Mouse (Mus musculus) liver, adult 2 months (tissue): ENCODE measurements around the gene 6430531B16Rik. TPM values are rescaled to one million over a fixed set of nuclear protein-coding genes. Genes with fewer than 3 reads are reported as not detected.
A peak's percentile ranks its signal among the peaks of the same experiment; 100 is the strongest.

Experiments
- DNase-seq: peaks from one replicate; pipeline ENCODE4 v3.0.0-alpha.2; 2011; ENCODE audit warnings: low read depth, low spot score; ENCODE audit errors: extremely low read depth
- H3K27ac ChIP-seq: fragments of 200-500 bp; replicated peaks from 2 replicates; pipeline ENCODE4 v1.5.1; 2012; ENCODE audit warnings: low read depth, mild to moderate bottlenecking, control low read depth, inconsistent platforms, low read length; ENCODE audit not compliant: insufficient read depth
- H3K27me3 ChIP-seq: fragments of 200-500 bp; 2 replicates; pipeline ENCODE4 v1.6.1; 2012; ENCODE audit warnings: mild to moderate bottlenecking, moderate library complexity, low read length, inconsistent platforms; ENCODE audit not compliant: control insufficient read depth, insufficient read depth
- H3K36me3 ChIP-seq: fragments of 200-500 bp; 2 replicates; pipeline ENCODE4 v1.6.1; 2012; ENCODE audit warnings: low read length, inconsistent platforms; ENCODE audit not compliant: control insufficient read depth, insufficient read depth
- H3K4me1 ChIP-seq: fragments of 200-500 bp; 2 replicates; pipeline ENCODE4 v1.6.1; 2011; ENCODE audit warnings: low read length; ENCODE audit not compliant: control insufficient read depth, insufficient read depth
- H3K4me3 ChIP-seq: fragments of 200-500 bp; 2 replicates; pipeline ENCODE4 v1.5.1; 2011; ENCODE audit warnings: low read depth, mild to moderate bottlenecking, control low read depth, low read length, moderate library complexity; ENCODE audit not compliant: insufficient read depth
- H3K79me2 ChIP-seq: fragments of 200-500 bp; 2 replicates; pipeline ENCODE4 v1.6.1; 2012; ENCODE audit warnings: inconsistent platforms, mild to moderate bottlenecking, low read length, moderate library complexity; ENCODE audit not compliant: control insufficient read depth, insufficient read depth
- H3K9ac ChIP-seq: fragments of 200-500 bp; 2 replicates; pipeline ENCODE4 v1.6.1; 2012; ENCODE audit warnings: low read depth, mild to moderate bottlenecking, control low read depth, inconsistent platforms, low read length
- CTCF ChIP-seq: fragments of 200-500 bp; IDR thresholded peaks from 2 replicates; pipeline ENCODE4 v1.5.1; 2011; ENCODE audit warnings: low read depth, low read length, control low read depth
- POLR2A ChIP-seq: fragments of 200-500 bp; IDR thresholded peaks from 2 replicates; pipeline ENCODE4 v1.6.1; 2011; ENCODE audit warnings: low read length, control low read depth; ENCODE audit not compliant: insufficient read depth; ENCODE audit errors: extremely low read depth
- WGBS: fragments of 180-500 bp; shearing (Covaris S2); methylation state at CpG from one replicate; pipeline ENCODE4 v1.1.7; 2018; 5-methylcytosine and 5-hydroxymethylcytosine counted together
- polyA plus RNA-seq: library from polyadenylated mRNA; depleted of rRNA; stranded (reverse); fragments of >200 nt; gene quantifications from 2 replicates; pipeline ENCODE4 v1.2.3, GENCODE M21; 2012
- total RNA-seq: library from RNA; depleted of rRNA; stranded (reverse); fragments of >200 nt; gene quantifications from 2 replicates; pipeline ENCODE4 v1.2.3, GENCODE M21; 2014

The 6430531B16Rik gene
- total and polyA plus RNA-seq, 2 experiments, result 0.07 TPM; not detected in 1

DNA sequence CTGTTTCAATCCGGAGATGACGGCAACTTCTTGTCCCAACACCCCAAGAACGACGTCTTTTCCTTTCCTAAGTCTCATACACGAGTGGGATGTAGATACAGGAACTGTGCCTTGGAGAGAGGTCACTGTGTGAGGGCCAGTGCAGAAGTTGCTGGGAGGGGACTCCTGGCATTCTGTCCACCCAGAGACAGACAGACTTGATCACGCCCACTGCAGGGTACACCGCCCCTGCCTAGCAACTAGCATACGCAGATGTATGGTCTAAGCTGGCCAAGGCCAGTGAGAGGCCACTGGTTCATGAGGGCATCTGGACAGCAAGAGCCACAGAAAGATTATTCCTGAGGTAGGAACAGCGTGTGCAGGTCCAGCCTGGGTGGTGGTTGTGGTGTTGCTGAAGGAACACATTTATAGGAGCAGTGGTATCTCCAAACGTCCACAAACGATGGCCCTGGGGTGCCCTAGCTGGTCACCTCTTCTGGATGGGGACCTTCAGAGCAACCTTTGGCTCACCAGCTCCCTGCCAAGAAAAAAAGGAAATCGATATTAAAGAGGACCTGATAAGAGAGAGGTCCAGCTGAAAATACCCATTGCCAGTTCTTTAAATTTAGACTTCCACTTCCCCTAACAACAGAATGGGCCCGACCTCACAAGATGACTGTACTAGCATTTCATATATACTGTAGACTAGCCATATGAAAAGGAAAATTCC, 610 bp upstream of the 6430531B16Rik start:
- TF ChIP-seq CTCF (no peak), POLR2A (no peak)
- H3K27me3 ChIP-seq, result no peaks in the 10 kb centered on the region
- no peaks in the 10 kb centered on the region for H3K36me3 ChIP-seq
- 15% methylated on average over 13 of the region's 13 CpGs for WGBS
- H3K4me1 ChIP-seq, result peaks cover 4% of the 10 kb centered on the region
- no peak overlapping the region for H3K9ac ChIP-seq
- H3K4me3 ChIP-seq, result no peak overlapping the region
- peak; percentile 79 for DNase-seq
- no peak overlapping the region for H3K27ac ChIP-seq
- H3K79me2 ChIP-seq, result no peaks in the 10 kb centered on the region

DNA sequence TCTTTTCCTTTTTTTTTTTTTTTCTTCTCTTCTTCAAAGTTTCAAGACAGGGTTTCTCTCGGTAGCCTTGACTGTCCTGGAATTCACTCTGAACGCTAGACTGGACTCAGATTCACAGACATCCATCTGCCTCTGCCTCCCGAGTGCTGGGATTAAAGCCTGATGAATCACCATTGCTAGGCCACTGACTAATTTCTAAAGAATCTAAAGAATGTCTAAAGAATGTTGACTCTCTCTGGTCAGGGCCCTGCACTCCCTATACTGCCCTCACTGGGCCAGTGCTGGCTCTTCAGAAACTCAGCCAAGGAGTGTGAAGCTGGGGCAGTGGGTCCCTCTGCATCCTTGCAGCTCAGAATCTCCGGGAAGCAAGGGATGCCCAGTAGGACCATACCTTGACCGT, 3.1 kb downstream of the 6430531B16Rik start:
- Histone ChIP-seq H3K79me2 (no peaks in the 10 kb centered on the region), H3K36me3 (no peaks in the 10 kb centered on the region), H3K4me3 (no peak overlapping the region), H3K27me3 (no peaks in the 10 kb centered on the region), H3K27ac (no peak overlapping the region), H3K9ac (no peak overlapping the region), H3K4me1 (peaks cover 4% of the 10 kb centered on the region)
- 73% methylated on average over 5 of the region's 5 CpGs for WGBS
- TF ChIP-seq POLR2A (no peak), CTCF (no peak)
- DNase-seq, result no peak

- no peak for DNase-seq
- Histone ChIP-seq H3K4me3 (no peak overlapping the region), H3K9ac (no peak overlapping the region), H3K4me1 (peaks cover 4% of the 10 kb centered on the region), H3K27me3 (no peaks in the 10 kb centered on the region), H3K36me3 (no peaks in the 10 kb centered on the region), H3K27ac (no peak overlapping the region), H3K79me2 (no peaks in the 10 kb centered on the region)
- TF ChIP-seq POLR2A (no peak), CTCF (no peak)
- 78% methylated on average over 10 of the region's 10 CpGs for WGBS
Measured at GRCm38 (mm10) chr7:139974307-139974706, 4.2 kb downstream of the 6430531B16Rik start.

- H3K79me2 ChIP-seq, result no peaks in the 10 kb centered on the region
- TF ChIP-seq POLR2A (no peak), CTCF (no peak)
- no peaks in the 10 kb centered on the region for H3K36me3 ChIP-seq
- H3K4me3 ChIP-seq, result no peak overlapping the region
- H3K4me1 ChIP-seq, result no peaks in the 10 kb centered on the region
- H3K27ac ChIP-seq, result no peak overlapping the region
- H3K9ac ChIP-seq, result no peak overlapping the region
- no peaks in the 10 kb centered on the region for H3K27me3 ChIP-seq
- DNase-seq, result no peak
Measured at GRCm38 (mm10) chr7:139972923-139973331, 5.6 kb downstream of the 6430531B16Rik start.

- Histone ChIP-seq H3K79me2 (no peaks in the 10 kb centered on the region), H3K4me1 (no peaks in the 10 kb centered on the region), H3K4me3 (no peak overlapping the region), H3K27ac (no peak overlapping the region), H3K27me3 (no peaks in the 10 kb centered on the region), H3K36me3 (no peaks in the 10 kb centered on the region), H3K9ac (no peak overlapping the region)
- TF ChIP-seq CTCF (no peak), POLR2A (no peak)
- DNase-seq, result no peak
- WGBS, result 75% methylated on average over 6 of the region's 6 CpGs
Measured at GRCm38 (mm10) chr7:139971436-139971835, 7.1 kb downstream of the 6430531B16Rik start.

DNA sequence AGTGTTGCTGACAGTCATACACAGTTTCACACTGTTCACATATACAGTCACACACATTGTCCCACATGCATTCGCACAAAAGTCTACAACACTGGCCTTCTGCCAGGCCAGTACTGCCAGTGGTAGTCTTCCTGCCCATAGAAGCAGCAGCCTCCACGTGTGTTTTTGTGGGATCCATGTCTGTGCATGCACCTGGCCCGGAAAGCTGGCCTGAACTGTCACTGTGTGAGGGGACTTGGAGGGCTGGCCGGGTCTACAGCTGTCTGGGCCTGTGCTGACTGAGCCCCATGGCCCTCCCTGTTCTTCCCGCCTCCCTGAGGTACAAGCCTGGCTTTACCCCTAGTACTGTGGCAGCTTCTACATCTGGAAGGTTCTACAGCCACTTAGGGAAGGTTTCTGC, 7.6 kb downstream of the 6430531B16Rik start:
- H3K79me2 ChIP-seq, result no peaks in the 10 kb centered on the region
- H3K27ac ChIP-seq, result no peak overlapping the region
- TF ChIP-seq POLR2A, result no peak
- no peak for TF ChIP-seq CTCF
- no peaks in the 10 kb centered on the region for H3K27me3 ChIP-seq
- H3K36me3 ChIP-seq, result no peaks in the 10 kb centered on the region
- 80% methylated on average over 5 of the region's 5 CpGs for WGBS
- no peaks in the 10 kb centered on the region for H3K4me1 ChIP-seq
- no peak overlapping the region for H3K4me3 ChIP-seq
- no peak overlapping the region for H3K9ac ChIP-seq
- no peak for DNase-seq
